Mouse (Mus musculus): ENCODE data around the gene Tekt1. TPM values are rescaled to one million over a fixed set of nuclear protein-coding genes. Genes with fewer than 3 reads are reported as not detected.

The Tekt1 gene
- not detected for polyA plus RNA-seq (2014; fragmentation: Illumina TruSeq; extraction: RNeasy Lipid Tissue Mini Kit (QIAGEN cat#74804); ENCODE audit: low read depth, low replicate concordance)

GRCm38 (mm10) chr11:72362347-72362741, at the start of gene Tekt1:
Tekt1 (minus strand) TSS chr11:72362442.

GRCm38 (mm10) chr11:72411093-72411921, 49.1 kb upstream of the Tekt1 start, which contains the start of gene Smtnl2:
Smtnl2 (minus strand) TSS chr11:72411713.

GRCm38 (mm10) chr11:72314151-72314895, 47.9 kb downstream of the Tekt1 start, which contains the start of gene Fbxo39:
Fbxo39 (plus strand) TSS chr11:72314444.

GRCm38 (mm10) chr11:72301334-72301733, 60.9 kb downstream of the Tekt1 start, which contains the start of gene Xaf1:
Xaf1 (plus strand) TSS chr11:72301629.

Other genes starting within 250 kb of the Tekt1 start
- 0.65 TPM for gene Pitpnm3, start 226.7 kb downstream of the Tekt1 start, polyA plus RNA-seq (2014; fragmentation: Illumina TruSeq; extraction: RNeasy Lipid Tissue Mini Kit (QIAGEN cat#74804); ENCODE audit: low read depth, low replicate concordance)
- gene Gm43951, start 155.6 kb downstream of the Tekt1 start, polyA plus RNA-seq (2014; fragmentation: Illumina TruSeq; extraction: RNeasy Lipid Tissue Mini Kit (QIAGEN cat#74804); ENCODE audit: low read depth, low replicate concordance), result not detected
- 8.8 TPM for gene 4933427D14Rik, start 155.0 kb downstream of the Tekt1 start, polyA plus RNA-seq (2014; fragmentation: Illumina TruSeq; extraction: RNeasy Lipid Tissue Mini Kit (QIAGEN cat#74804); ENCODE audit: low read depth, low replicate concordance)
- gene Txndc17, start 154.9 kb downstream of the Tekt1 start, polyA plus RNA-seq (2014; fragmentation: Illumina TruSeq; extraction: RNeasy Lipid Tissue Mini Kit (QIAGEN cat#74804); ENCODE audit: low read depth, low replicate concordance), result 243 TPM
- 8.6 TPM for gene Med31, start 146.8 kb downstream of the Tekt1 start, polyA plus RNA-seq (2014; fragmentation: Illumina TruSeq; extraction: RNeasy Lipid Tissue Mini Kit (QIAGEN cat#74804); ENCODE audit: low read depth, low replicate concordance)
- not detected for gene Slc13a5, start 95.2 kb downstream of the Tekt1 start, polyA plus RNA-seq (2014; fragmentation: Illumina TruSeq; extraction: RNeasy Lipid Tissue Mini Kit (QIAGEN cat#74804); ENCODE audit: low read depth, low replicate concordance)
- gene Xaf1, start 60.8 kb downstream of the Tekt1 start, polyA plus RNA-seq (2014; fragmentation: Illumina TruSeq; extraction: RNeasy Lipid Tissue Mini Kit (QIAGEN cat#74804); ENCODE audit: low read depth, low replicate concordance), result 16.3 TPM
- gene Fbxo39, start 48.0 kb downstream of the Tekt1 start, polyA plus RNA-seq (2014; fragmentation: Illumina TruSeq; extraction: RNeasy Lipid Tissue Mini Kit (QIAGEN cat#74804); ENCODE audit: low read depth, low replicate concordance), result not detected
- gene Smtnl2, start 49.3 kb upstream of the Tekt1 start, polyA plus RNA-seq (2014; fragmentation: Illumina TruSeq; extraction: RNeasy Lipid Tissue Mini Kit (QIAGEN cat#74804); ENCODE audit: low read depth, low replicate concordance), result 11.0 TPM
- 0.93 TPM for gene Ggt6, start 73.1 kb upstream of the Tekt1 start, polyA plus RNA-seq (2014; fragmentation: Illumina TruSeq; extraction: RNeasy Lipid Tissue Mini Kit (QIAGEN cat#74804); ENCODE audit: low read depth, low replicate concordance)
- gene Mybbp1a, start 78.9 kb upstream of the Tekt1 start, polyA plus RNA-seq (2014; fragmentation: Illumina TruSeq; extraction: RNeasy Lipid Tissue Mini Kit (QIAGEN cat#74804); ENCODE audit: low read depth, low replicate concordance), result 19.9 TPM
- 6.8 TPM for gene Spns2, start 127.5 kb upstream of the Tekt1 start, polyA plus RNA-seq (2014; fragmentation: Illumina TruSeq; extraction: RNeasy Lipid Tissue Mini Kit (QIAGEN cat#74804); ENCODE audit: low read depth, low replicate concordance)
- gene Spns3, start 188.1 kb upstream of the Tekt1 start, polyA plus RNA-seq (2014; fragmentation: Illumina TruSeq; extraction: RNeasy Lipid Tissue Mini Kit (QIAGEN cat#74804); ENCODE audit: low read depth, low replicate concordance), result 0.73 TPM
- gene Ube2g1, start 244.8 kb upstream of the Tekt1 start, polyA plus RNA-seq (2014; fragmentation: Illumina TruSeq; extraction: RNeasy Lipid Tissue Mini Kit (QIAGEN cat#74804); ENCODE audit: low read depth, low replicate concordance), result 115 TPM